Mouse (Mus musculus) hindbrain, embryonic 10.5 days (tissue): ENCODE results near the gene Fbxl21. TPM values are rescaled to one million over a fixed set of nuclear protein-coding genes. Genes with fewer than 3 reads are reported as not detected.
A peak's percentile ranks its signal among the peaks of the same experiment; 100 is the strongest.

Experiments used
- DNase-seq: peaks from one replicate; pipeline ENCODE4 v3.0.0-alpha.2; 2017; ENCODE audit warnings: low spot score
- H3K27ac ChIP-seq: fragments of 300-500 bp; sonication (generic); 2 replicates; pipeline ENCODE4 v1.5.1; 2016; ENCODE audit warnings: mild to moderate bottlenecking, moderate library complexity
- H3K27me3 ChIP-seq: fragments of 300-500 bp; sonication (generic); 2 replicates; pipeline ENCODE4 v1.6.1; 2016; ENCODE audit warnings: mild to moderate bottlenecking; ENCODE audit not compliant: poor library complexity, insufficient read depth, severe bottlenecking
- H3K36me3 ChIP-seq: fragments of 300-500 bp; sonication (generic); 2 replicates; pipeline ENCODE4 v1.6.1; 2016; ENCODE audit warnings: mild to moderate bottlenecking, moderate library complexity
- H3K4me1 ChIP-seq: fragments of 300-500 bp; sonication (generic); replicated peaks from 2 replicates; pipeline ENCODE4 v1.6.1; 2016; ENCODE audit warnings: mild to moderate bottlenecking
- H3K4me3 ChIP-seq: fragments of 300-500 bp; sonication (generic); 2 replicates; pipeline ENCODE4 v1.5.1; 2016; ENCODE audit warnings: mild to moderate bottlenecking, moderate library complexity
- H3K9me3 ChIP-seq: fragments of 300-500 bp; sonication (generic); 2 replicates; pipeline ENCODE4 v1.6.1; 2016; ENCODE audit warnings: mild to moderate bottlenecking, moderate library complexity
- WGBS: fragments of 180-500 bp; shearing (Covaris S2); methylation state at CpG from one replicate; pipeline ENCODE4 v1.1.7; 2016; 5-methylcytosine and 5-hydroxymethylcytosine counted together
- polyA plus RNA-seq: library from polyadenylated mRNA; unstranded; fragments of >200 nt; fragmentation: Nextera tagmentation; extraction: Ambion mirVana; gene quantifications from 2 replicates; pipeline ENCODE4 v1.2.1, GENCODE M21; 2016

Fbxl21 gene
- polyA plus RNA-seq, 1 experiment from 2014 or later, result 3.2 TPM

GRCm38 (mm10) chr13:56566336-56566735, 44.1 kb downstream of the Fbxl21 start:
- H3K27ac ChIP-seq, result no peak overlapping the region
- H3K9me3 ChIP-seq, result no peaks in the 10 kb centered on the region
- H3K4me3 ChIP-seq, result no peak overlapping the region
- H3K36me3 ChIP-seq, result no peaks in the 10 kb centered on the region
- no peaks in the 10 kb centered on the region for H3K27me3 ChIP-seq
- 0 out of 2 replicates have a peak, but pooled peaks cover 3% of the 10 kb centered on the region for H3K4me1 ChIP-seq
- WGBS, result 79% methylated on average over 10 of the region's 10 CpGs
- no peak for DNase-seq

GRCm38 (mm10) chr13:56571645-56572044, 49.4 kb downstream of the Fbxl21 start:
- no peaks in the 10 kb centered on the region for H3K4me1 ChIP-seq
- no peak overlapping the region for H3K4me3 ChIP-seq
- WGBS, result 93% methylated on average over 8 of the region's 8 CpGs
- DNase-seq, result no peak
- no peaks in the 10 kb centered on the region for H3K27me3 ChIP-seq
- no peak overlapping the region for H3K27ac ChIP-seq
- no peaks in the 10 kb centered on the region for H3K9me3 ChIP-seq
- H3K36me3 ChIP-seq, result no peaks in the 10 kb centered on the region

GRCm38 (mm10) chr13:56575074-56575473, 52.8 kb downstream of the Fbxl21 start:
- H3K27ac ChIP-seq, result 0 out of 2 replicates have a peak overlapping the region, but pooled peaks have one; percentile 82
- WGBS, result 79% methylated on average over 4 of the region's 4 CpGs
- DNase-seq, result no peak
- no peaks in the 10 kb centered on the region for H3K36me3 ChIP-seq
- H3K27me3 ChIP-seq, result no peaks in the 10 kb centered on the region
- H3K4me1 ChIP-seq, result peaks cover 8% of the 10 kb centered on the region; the same call in 1 of the 2 replicates
- H3K4me3 ChIP-seq, result no peak overlapping the region
- no peaks in the 10 kb centered on the region for H3K9me3 ChIP-seq

GRCm38 (mm10) chr13:56575701-56576321, 53.5 kb downstream of the Fbxl21 start:
- WGBS, result 63% methylated on average over 12 of the region's 12 CpGs
- no peaks in the 10 kb centered on the region for H3K9me3 ChIP-seq
- peak overlapping the region; percentile 82 for H3K27ac ChIP-seq
- peak; percentile 83 for DNase-seq
- no peak overlapping the region for H3K4me3 ChIP-seq
- H3K4me1 ChIP-seq, result peaks cover 15% of the 10 kb centered on the region
- no peaks in the 10 kb centered on the region for H3K36me3 ChIP-seq
- H3K27me3 ChIP-seq, result no peaks in the 10 kb centered on the region

- peak; percentile 25 for DNase-seq
- H3K27ac ChIP-seq, result peak overlapping the region; percentile 59
Observed at GRCm38 (mm10) chr13:56578097-56578496, 55.8 kb downstream of the Fbxl21 start.

GRCm38 (mm10) chr13:56580450-56580849, 58.2 kb downstream of the Fbxl21 start:
- no peak for DNase-seq
- Histone ChIP-seq H3K27ac (peak overlapping the region; percentile 96), H3K4me1 (peaks cover 58% of the 10 kb centered on the region), H3K27me3 (no peaks in the 10 kb centered on the region), H3K4me3 (no peak overlapping the region), H3K9me3 (no peaks in the 10 kb centered on the region), H3K36me3 (no peaks in the 10 kb centered on the region)
- WGBS, result 75% methylated on average over 5 of the region's 5 CpGs

More at GRCm38 (mm10) chr13:56578097-56578496, 55.8 kb downstream of the Fbxl21 start:
- WGBS, result 74% methylated on average over 5 of the region's 5 CpGs
- Histone ChIP-seq H3K4me1 (peaks cover 38% of the 10 kb centered on the region), H3K27me3 (no peaks in the 10 kb centered on the region), H3K36me3 (no peaks in the 10 kb centered on the region), H3K9me3 (no peaks in the 10 kb centered on the region), H3K4me3 (no peak overlapping the region)

- Histone ChIP-seq H3K27ac (peak overlapping the region; percentile 96), H3K27me3 (no peaks in the 10 kb centered on the region), H3K9me3 (no peaks in the 10 kb centered on the region), H3K4me1 (peaks cover 62% of the 10 kb centered on the region), H3K36me3 (no peaks in the 10 kb centered on the region), H3K4me3 (peak overlapping the region; percentile 35)
- 1% methylated on average over 3 of the region's 3 CpGs for WGBS
- no peak for DNase-seq
Observed at GRCm38 (mm10) chr13:56581512-56581911, 59.2 kb downstream of the Fbxl21 start.

GRCm38 (mm10) chr13:56581961-56582434, 59.7 kb downstream of the Fbxl21 start:
- Histone ChIP-seq H3K27me3 (no peaks in the 10 kb centered on the region), H3K9me3 (no peaks in the 10 kb centered on the region), H3K36me3 (no peaks in the 10 kb centered on the region), H3K4me1 (peaks cover 67% of the 10 kb centered on the region), H3K27ac (peak overlapping the region; percentile 96), H3K4me3 (peak overlapping the region; percentile 35)
- 0% methylated on average over 6 of the region's 6 CpGs for WGBS
- DNase-seq, result peak; percentile 95

- H3K4me3 ChIP-seq, result peak overlapping the region; percentile 35
- H3K27ac ChIP-seq, result peak overlapping the region; percentile 96
- H3K27me3 ChIP-seq, result no peaks in the 10 kb centered on the region
- H3K9me3 ChIP-seq, result no peaks in the 10 kb centered on the region
- H3K4me1 ChIP-seq, result peaks cover 73% of the 10 kb centered on the region
- DNase-seq, result peak; percentile 64
- 6% methylated on average over 3 of the region's 3 CpGs for WGBS
- H3K36me3 ChIP-seq, result no peaks in the 10 kb centered on the region
Observed at GRCm38 (mm10) chr13:56582720-56583119, 60.4 kb downstream of the Fbxl21 start.

- no peaks in the 10 kb centered on the region; the same call in 1 of the 2 replicates for H3K27me3 ChIP-seq
- no peaks in the 10 kb centered on the region for H3K36me3 ChIP-seq
- 79% methylated on average over 3 of the region's 3 CpGs for WGBS
- H3K4me3 ChIP-seq, result no peak overlapping the region
- DNase-seq, result no peak
- H3K9me3 ChIP-seq, result no peaks in the 10 kb centered on the region
- H3K27ac ChIP-seq, result no peak overlapping the region
- peaks cover 67% of the 10 kb centered on the region for H3K4me1 ChIP-seq
Observed at GRCm38 (mm10) chr13:56586046-56586445, 63.8 kb downstream of the Fbxl21 start.

Other genes starting within 250 kb of the Fbxl21 start
- 6.1 and 12.5 TPM in 2 replicates for gene Cxcl14, start 225.9 kb upstream of the Fbxl21 start, polyA plus RNA-seq
- not detected in 2 replicates for gene Gm3045, start 95.9 kb upstream of the Fbxl21 start, polyA plus RNA-seq
- 0.12 TPM in 1 of 2 replicates, not detected in the other for gene Slc25a48, start 84.1 kb upstream of the Fbxl21 start, polyA plus RNA-seq
- gene Il9, start 40.2 kb upstream of the Fbxl21 start, polyA plus RNA-seq, result not detected in 2 replicates
- gene Lect2, start 26.0 kb downstream of the Fbxl21 start, polyA plus RNA-seq, result not detected in 2 replicates
- 38.4 and 42.9 TPM in 2 replicates for gene Tgfbi, start 87.1 kb downstream of the Fbxl21 start, polyA plus RNA-seq
- gene Smad5, start 180.5 kb downstream of the Fbxl21 start, polyA plus RNA-seq, result 31.4 and 34.4 TPM in 2 replicates
- gene Gm45623, start 231.4 kb downstream of the Fbxl21 start, polyA plus RNA-seq, result 0.21 TPM in 1 of 2 replicates, not detected in the other